Mouse (Mus musculus) midbrain, postnatal 0 days (tissue): ENCODE measurements around the gene Ap2m1. TPM values are rescaled to one million over a fixed set of nuclear protein-coding genes. Genes with fewer than 3 reads are reported as not detected.

Experiments used
- ATAC-seq: fragments of 200-750 bp; cut with Nextera tagmentation; 2 replicates; pipeline ENCODE4 v1.8.0; 2017; ENCODE audit warnings: moderate number of reproducible peaks, mild to moderate bottlenecking, moderate TSS enrichment, moderate library complexity; ENCODE audit not compliant: low FRiP score
- DNase-seq: peaks from one replicate; pipeline ENCODE4 v3.0.0-alpha.2; 2015; ENCODE audit warnings: low spot score
- H3K27ac ChIP-seq: fragments of 300-500 bp; sonication (generic); 2 replicates; pipeline ENCODE4 v1.5.1; 2014; ENCODE audit warnings: low read depth, mild to moderate bottlenecking, low read length, mixed read lengths
- H3K27me3 ChIP-seq: fragments of 300-500 bp; sonication (generic); 2 replicates; pipeline ENCODE4 v1.6.1; 2014; ENCODE audit warnings: low read length, control low read depth, mixed read lengths; ENCODE audit not compliant: insufficient read depth
- H3K36me3 ChIP-seq: fragments of 300-500 bp; sonication (generic); 2 replicates; pipeline ENCODE4 v1.6.1; 2014; ENCODE audit warnings: low read length, control low read depth, mixed read lengths; ENCODE audit not compliant: insufficient read depth
- H3K4me1 ChIP-seq: fragments of 300-500 bp; sonication (generic); 2 replicates; pipeline ENCODE4 v1.6.1; 2014; ENCODE audit warnings: mild to moderate bottlenecking, control low read depth, antibody characterized with exemption, low read length, mixed read lengths; ENCODE audit not compliant: insufficient read depth
- H3K4me2 ChIP-seq: fragments of 300-500 bp; sonication (generic); 2 replicates; pipeline ENCODE4 v1.6.1; 2014; ENCODE audit warnings: low read depth, mild to moderate bottlenecking, low read length, mixed read lengths; ENCODE audit not compliant: poor library complexity, severe bottlenecking
- H3K4me3 ChIP-seq: fragments of 300-500 bp; sonication (generic); 2 replicates; pipeline ENCODE4 v1.5.1; 2014; ENCODE audit warnings: low read depth, mild to moderate bottlenecking, low read length, moderate library complexity
- H3K9ac ChIP-seq: fragments of 300-500 bp; sonication (generic); replicated peaks from 2 replicates; pipeline ENCODE4 v1.6.1; 2014; ENCODE audit warnings: mild to moderate bottlenecking, low read length, moderate library complexity, mixed read lengths; ENCODE audit not compliant: poor library complexity, severe bottlenecking
- H3K9me3 ChIP-seq: fragments of 300-500 bp; sonication (generic); 2 replicates; pipeline ENCODE4 v1.6.1; 2016; ENCODE audit warnings: low read length, control low read depth
- CTCF ChIP-seq: IDR thresholded peaks from 2 replicates; pipeline ENCODE4 v1.5.1; 2016; ENCODE audit warnings: antibody characterized with exemption, mild to moderate bottlenecking
- WGBS: fragments of 180-500 bp; shearing (Covaris S2); extraction: QIAGEN DNeasy Blood & Tissue Kit; methylation state at CpG from one replicate; pipeline ENCODE4 v1.1.7; 2014; 5-methylcytosine and 5-hydroxymethylcytosine counted together
- polyA plus RNA-seq: library from polyadenylated mRNA; unstranded; fragments of >200 nt; fragmentation: Nextera tagmentation; extraction: Ambion mirVana; gene quantifications from 2 replicates; pipeline ENCODE4 v1.2.1, GENCODE M21; 2015
- total RNA-seq: library from RNA; depleted of rRNA; stranded (reverse); fragments of >200 nt; gene quantifications from 2 replicates; pipeline ENCODE4 v1.2.3, GENCODE M21; 2014; rRNA removed

Ap2m1 gene
- total and polyA plus RNA-seq, 2 experiments from 2014 or later: 975 to 1,551 TPM

DNA sequence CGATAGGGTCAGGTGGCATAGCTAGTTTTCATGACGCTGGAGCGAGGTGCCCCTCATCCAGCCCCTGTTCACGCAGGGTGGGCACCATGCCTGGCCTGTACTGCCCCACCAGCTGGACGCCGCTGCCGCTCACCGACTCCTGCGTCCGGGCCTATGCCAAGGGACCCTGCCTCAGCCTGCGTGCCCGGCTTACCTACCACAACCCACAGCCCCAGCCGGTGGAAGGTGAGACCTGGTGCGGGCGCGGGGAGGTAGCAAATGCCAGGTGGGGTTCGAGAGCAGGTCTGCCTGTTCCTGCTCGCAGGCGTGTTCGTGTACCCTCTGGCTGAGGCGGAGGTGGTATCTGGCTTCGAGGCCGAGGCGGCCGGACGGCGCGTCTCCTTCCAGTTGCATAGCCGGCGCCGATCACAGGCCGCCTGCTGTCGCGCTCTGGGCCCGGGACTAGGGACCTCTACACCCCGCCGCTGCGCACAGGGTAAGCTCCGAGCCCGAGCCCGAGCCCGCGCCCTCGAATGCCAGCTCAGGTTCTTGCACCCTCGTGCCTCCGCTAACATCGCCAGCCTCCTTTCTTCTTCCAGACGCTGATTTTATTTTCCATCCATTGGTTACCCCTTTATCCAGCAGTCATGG is 55.9 kb downstream of the Ap2m1 start:
- 11% methylated on average over 48 of the region's 48 CpGs for WGBS
- peak overlapping the region; percentile 66 for H3K4me3 ChIP-seq
- no peak overlapping the region for H3K27ac ChIP-seq
- H3K27me3 ChIP-seq: peaks cover 13% of the 10 kb centered on the region; the same call in 1 of the 2 replicates
- H3K9ac ChIP-seq: peak overlapping the region; percentile 69
- no peaks in the 10 kb centered on the region for H3K9me3 ChIP-seq
- peak overlapping the region; percentile 75 for H3K4me2 ChIP-seq
- ATAC-seq: 0 out of 2 replicates have a peak, but pooled peaks have one; percentile 3
- H3K36me3 ChIP-seq: peaks cover 3% of the 10 kb centered on the region; the same call in 1 of the 2 replicates
- peaks cover 2% of the 10 kb centered on the region; the same call in 1 of the 2 replicates for H3K4me1 ChIP-seq
- no peak for DNase-seq
- TF ChIP-seq CTCF: no peak

Other genes starting within 250 kb of the Ap2m1 start
- gene Parl, start 233.1 kb upstream of the Ap2m1 start, total RNA-seq: 31.8 and 104 TPM in 2 replicates
- 81.8 and 82.3 TPM in 2 replicates for gene Parl, start 233.1 kb upstream of the Ap2m1 start, polyA plus RNA-seq
- gene Cyp2ab1, start 210.1 kb upstream of the Ap2m1 start, total RNA-seq: not detected in 2 replicates
- not detected in 2 replicates for gene Cyp2ab1, start 210.1 kb upstream of the Ap2m1 start, polyA plus RNA-seq
- gene Abcc5, start 109.1 kb upstream of the Ap2m1 start, total RNA-seq: 68.7 and 90.1 TPM in 2 replicates
- 98.7 and 110 TPM in 2 replicates for gene Abcc5, start 109.1 kb upstream of the Ap2m1 start, polyA plus RNA-seq
- 87.2 and 96.4 TPM in 2 replicates for gene Eif2b5, start 36.7 kb upstream of the Ap2m1 start, total RNA-seq
- 70.0 and 74.6 TPM in 2 replicates for gene Eif2b5, start 36.7 kb upstream of the Ap2m1 start, polyA plus RNA-seq
- gene Dvl3, start 18.5 kb upstream of the Ap2m1 start, total RNA-seq: 44.9 and 46.3 TPM in 2 replicates
- gene Dvl3, start 18.5 kb upstream of the Ap2m1 start, polyA plus RNA-seq: 24.6 and 29.5 TPM in 2 replicates
- 65.3 and 76.0 TPM in 2 replicates for gene Abcf3, start 13.1 kb downstream of the Ap2m1 start, total RNA-seq
- gene Abcf3, start 13.1 kb downstream of the Ap2m1 start, polyA plus RNA-seq: 73.1 and 75.2 TPM in 2 replicates
- gene Vwa5b2, start 54.0 kb downstream of the Ap2m1 start, total RNA-seq: 65.7 and 66.6 TPM in 2 replicates
- gene Vwa5b2, start 54.0 kb downstream of the Ap2m1 start, polyA plus RNA-seq: 35.5 and 36.4 TPM in 2 replicates
- 5.2 and 6.8 TPM in 2 replicates for gene Eef1akmt4, start 76.1 kb downstream of the Ap2m1 start, total RNA-seq
- gene Eef1akmt4, start 76.1 kb downstream of the Ap2m1 start, polyA plus RNA-seq: 3.3 TPM in 2 replicates
- gene Gm49333, start 76.1 kb downstream of the Ap2m1 start, total RNA-seq: not detected in 2 replicates
- gene Gm49333, start 76.1 kb downstream of the Ap2m1 start, polyA plus RNA-seq: not detected in 2 replicates
- gene Alg3, start 76.3 kb downstream of the Ap2m1 start, total RNA-seq: 21.3 and 38.2 TPM in 2 replicates
- gene Alg3, start 76.3 kb downstream of the Ap2m1 start, polyA plus RNA-seq: 32.7 and 36.4 TPM in 2 replicates
- 86.3 and 111 TPM in 2 replicates for gene Camk2n2, start 85.8 kb downstream of the Ap2m1 start, total RNA-seq
- 85.4 and 87.6 TPM in 2 replicates for gene Camk2n2, start 85.8 kb downstream of the Ap2m1 start, polyA plus RNA-seq
- gene Ece2, start 94.3 kb downstream of the Ap2m1 start, total RNA-seq: 24.4 and 26.9 TPM in 2 replicates
- gene Ece2, start 94.3 kb downstream of the Ap2m1 start, polyA plus RNA-seq: 16.7 and 16.9 TPM in 2 replicates
- 201 and 235 TPM in 2 replicates for gene Psmd2, start 116.2 kb downstream of the Ap2m1 start, total RNA-seq
- gene Psmd2, start 116.2 kb downstream of the Ap2m1 start, polyA plus RNA-seq: 311 and 316 TPM in 2 replicates
- 403 and 430 TPM in 2 replicates for gene Eif4g1, start 132.8 kb downstream of the Ap2m1 start, total RNA-seq
- 102 and 118 TPM in 2 replicates for gene Eif4g1, start 132.8 kb downstream of the Ap2m1 start, polyA plus RNA-seq
- 152 and 173 TPM in 2 replicates for gene Fam131a, start 157.8 kb downstream of the Ap2m1 start, total RNA-seq
- 70.9 and 75.9 TPM in 2 replicates for gene Fam131a, start 157.8 kb downstream of the Ap2m1 start, polyA plus RNA-seq
- gene Polr2h, start 182.2 kb downstream of the Ap2m1 start, total RNA-seq: 40.0 and 40.3 TPM in 2 replicates
- 72.3 and 84.6 TPM in 2 replicates for gene Polr2h, start 182.2 kb downstream of the Ap2m1 start, polyA plus RNA-seq
- gene Clcn2, start 182.3 kb downstream of the Ap2m1 start, total RNA-seq: 61.9 and 69.4 TPM in 2 replicates
- gene Clcn2, start 182.3 kb downstream of the Ap2m1 start, polyA plus RNA-seq: 21.1 and 21.9 TPM in 2 replicates
- gene Chrd, start 197.6 kb downstream of the Ap2m1 start, total RNA-seq: 17.1 and 18.1 TPM in 2 replicates
- gene Chrd, start 197.6 kb downstream of the Ap2m1 start, polyA plus RNA-seq: 4.1 TPM in 2 replicates
- gene Thpo, start 199.0 kb downstream of the Ap2m1 start, total RNA-seq: 0.71 and 1.8 TPM in 2 replicates
- gene Thpo, start 199.0 kb downstream of the Ap2m1 start, polyA plus RNA-seq: 0.76 and 0.81 TPM in 2 replicates